Mouse (Mus musculus): ENCODE data around the gene Gm17949. TPM values are rescaled to one million over a fixed set of nuclear protein-coding genes. Genes with fewer than 3 reads are reported as not detected.

Gm17949 gene
- polyA plus RNA-seq, 1 experiment = 0.04 TPM

DNA sequence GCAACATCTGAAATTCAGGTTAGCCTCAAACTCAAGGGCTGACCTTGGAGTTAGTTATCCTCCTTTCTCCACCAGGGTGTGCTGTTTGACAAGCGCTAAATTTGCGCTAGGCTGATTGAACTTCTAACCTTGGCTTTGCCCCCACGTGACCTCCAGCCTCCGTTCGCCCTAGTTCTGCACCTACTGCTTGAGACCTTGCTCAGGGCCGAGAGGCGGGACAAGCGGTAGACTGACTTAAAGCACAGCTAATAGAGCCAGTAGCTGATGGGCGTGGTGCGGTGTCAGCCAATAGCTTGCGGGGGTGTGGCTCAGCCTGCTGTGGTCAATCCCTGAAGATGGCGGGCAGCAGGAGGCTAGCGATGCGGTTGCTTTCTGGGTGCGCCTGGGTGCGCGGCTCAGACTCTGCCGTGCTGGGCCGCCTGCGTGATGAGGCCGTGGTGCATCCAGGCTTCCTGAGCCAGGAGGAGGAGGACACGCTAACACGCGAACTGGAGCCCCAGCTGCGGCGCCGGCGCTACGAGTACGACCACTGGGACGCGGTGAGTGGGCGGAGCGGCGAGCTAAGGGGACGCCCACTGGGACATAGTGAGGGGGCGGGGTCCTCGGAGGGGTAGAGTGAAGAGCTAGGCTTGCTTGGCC lies 14.1 kb upstream of the Gm17949 start, which contains the start of gene Alkbh7:
Alkbh7 (plus strand) TSS at position 311 of the 639 bp plus-strand sequence.
- H3K79me2 ChIP-seq (ENCODE audit: control insufficient read depth, insufficient read depth) = no peaks in the 10 kb centered on the region
- H3ac ChIP-seq (ENCODE audit: control insufficient read depth, insufficient read length) = peak within 1 kb of the TSS; percentile 26
- TF ChIP-seq MYOG (IDR thresholded peaks at IDR 0.05; ENCODE audit: control insufficient read depth in 1 of 3, insufficient read depth in 1 of 3, insufficient read length in 2 of 3, low read depth in 2 of 3) (no peak), MYOD1 (IDR thresholded peaks at IDR 0.05; ENCODE audit: control insufficient read depth in 1 of 3, insufficient read length in 2 of 3, low read depth in 2 of 3) (peak in 1 of 3 experiments; percentile 12), MAX (IDR thresholded peaks at IDR 0.05; ENCODE audit: low read depth) (no peak), CEBPB (IDR thresholded peaks at IDR 0.05; ENCODE audit: insufficient read depth, poor library complexity, severe bottlenecking) (no peak), USF1 (IDR thresholded peaks at IDR 0.05; ENCODE audit: low read depth) (peak; percentile 99), TCF12 (IDR thresholded peaks at IDR 0.05; ENCODE audit: insufficient read depth, poor library complexity, severe bottlenecking) (no peak), REST (IDR thresholded peaks at IDR 0.05; ENCODE audit: insufficient read depth, insufficient read length) (no peak), TCF3 (IDR thresholded peaks at IDR 0.05; ENCODE audit: insufficient read length, low read depth) (no peak), SRF (IDR thresholded peaks at IDR 0.05; ENCODE audit: control insufficient read depth, insufficient read length, low read depth) (no peak), POLR2AphosphoS2 (IDR thresholded peaks at IDR 0.05; ENCODE audit: insufficient read length, low read depth) (peak; percentile 98), POLR2A (IDR thresholded peaks at IDR 0.05; ENCODE audit: insufficient read length, low read depth) (peak; percentile 77), E2F4 (IDR thresholded peaks at IDR 0.05; ENCODE audit: insufficient read depth) (no peak)
- H3K36me3 ChIP-seq (ENCODE audit: control insufficient read depth, insufficient read depth) = peaks cover 8% of the 10 kb centered on the region
- H3K4me3 ChIP-seq = peak within 1 kb of the TSS; percentile 36
- no peaks in the 10 kb centered on the region for H3K27me3 ChIP-seq (ENCODE audit: control insufficient read depth, insufficient read depth, insufficient read length)
- H3K4me2 ChIP-seq (ENCODE audit: low read depth) = peak within 1 kb of the TSS; percentile 86

DNA sequence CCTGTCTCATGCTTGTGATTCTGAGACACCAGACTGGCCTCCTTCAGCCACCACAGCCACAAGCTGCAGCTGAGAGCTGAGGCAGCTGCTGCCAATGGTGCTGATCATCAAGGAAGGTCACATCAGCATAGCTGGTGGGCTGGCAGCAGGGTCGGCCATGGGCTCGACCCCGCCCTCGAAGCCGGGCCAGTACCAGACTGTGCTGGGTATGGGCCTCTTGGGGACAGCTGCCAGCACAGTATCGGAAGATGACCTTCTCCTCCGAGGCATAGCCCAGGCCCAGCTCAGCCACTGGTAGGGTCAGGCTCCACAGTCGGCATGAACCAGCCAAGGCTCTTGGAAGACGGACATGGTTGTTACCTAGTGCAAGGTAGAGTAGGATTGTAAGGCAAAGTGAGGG lies 11.9 kb upstream of the Gm17949 start:
- Histone ChIP-seq H3K79me2 (ENCODE audit: control insufficient read depth, insufficient read depth) (no peaks in the 10 kb centered on the region), H3K27me3 (ENCODE audit: control insufficient read depth, insufficient read depth, insufficient read length) (no peaks in the 10 kb centered on the region), H3K36me3 (ENCODE audit: control insufficient read depth, insufficient read depth) (no peaks in the 10 kb centered on the region), H3K4me3 (no peak overlapping the region), H3ac (ENCODE audit: control insufficient read depth, insufficient read length) (no peak overlapping the region), H3K4me2 (ENCODE audit: low read depth) (no peak overlapping the region)
- TF ChIP-seq TCF12 (IDR thresholded peaks at IDR 0.05; ENCODE audit: insufficient read depth, poor library complexity, severe bottlenecking) (no peak), TCF3 (IDR thresholded peaks at IDR 0.05; ENCODE audit: insufficient read length, low read depth) (peak; percentile 33), USF1 (IDR thresholded peaks at IDR 0.05; ENCODE audit: low read depth) (no peak), MAX (IDR thresholded peaks at IDR 0.05; ENCODE audit: low read depth) (no peak), MYOD1 (IDR thresholded peaks at IDR 0.05; ENCODE audit: control insufficient read depth in 1 of 3, insufficient read length in 2 of 3, low read depth in 2 of 3) (peak in 2 of 3 experiments; percentile 58 to 81), CEBPB (IDR thresholded peaks at IDR 0.05; ENCODE audit: insufficient read depth, poor library complexity, severe bottlenecking) (no peak), MYOG (IDR thresholded peaks at IDR 0.05; ENCODE audit: control insufficient read depth in 1 of 3, insufficient read depth in 1 of 3, insufficient read length in 2 of 3, low read depth in 2 of 3) (peak in 2 of 3 experiments; percentile 61 to 90)

DNA sequence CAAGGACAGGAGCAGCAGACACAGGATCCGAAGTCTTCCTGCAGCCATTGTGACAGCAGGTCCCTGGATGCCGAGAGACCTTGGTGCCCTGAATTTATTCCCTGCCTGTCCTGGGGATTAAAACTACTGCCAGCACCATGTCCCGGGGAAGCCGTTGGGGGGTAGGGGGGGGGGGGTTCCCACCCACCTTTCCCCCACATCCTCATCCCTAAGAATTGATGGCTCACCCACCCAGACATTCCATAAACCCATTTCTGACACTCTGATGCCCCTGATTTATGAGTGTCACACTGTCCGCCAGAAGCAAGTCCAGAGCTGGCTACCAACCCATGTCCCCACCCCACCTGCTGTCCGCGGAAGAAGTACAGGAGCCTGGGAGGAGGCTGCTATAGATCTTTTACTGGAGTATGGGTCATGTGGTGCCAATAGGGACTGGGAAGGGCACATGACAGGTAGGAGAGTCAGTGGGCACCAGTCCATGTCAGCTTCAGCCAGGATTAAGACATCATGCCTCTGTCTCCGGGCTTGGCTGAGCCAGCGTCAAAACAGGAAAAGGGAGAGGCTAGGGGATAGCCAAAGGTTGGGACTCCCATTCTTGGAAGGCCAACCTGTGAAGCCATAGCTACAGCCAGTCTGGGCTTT lies 11.2 kb upstream of the Gm17949 start, which contains the start of gene Pspn:
Pspn (minus strand) TSS at position 51 of the 642 bp plus-strand sequence.
- Histone ChIP-seq H3K79me2 (ENCODE audit: control insufficient read depth, insufficient read depth) (no peaks in the 10 kb centered on the region), H3K4me3 (no peak within 1 kb of the TSS), H3ac (ENCODE audit: control insufficient read depth, insufficient read length) (no peak within 1 kb of the TSS), H3K27me3 (ENCODE audit: control insufficient read depth, insufficient read depth, insufficient read length) (no peaks in the 10 kb centered on the region), H3K36me3 (ENCODE audit: control insufficient read depth, insufficient read depth) (no peaks in the 10 kb centered on the region), H3K4me2 (ENCODE audit: low read depth) (no peak within 1 kb of the TSS)
- TF ChIP-seq E2F4 (IDR thresholded peaks at IDR 0.05; ENCODE audit: insufficient read depth) (no peak), USF1 (IDR thresholded peaks at IDR 0.05; ENCODE audit: low read depth) (peak; percentile 13), SRF (IDR thresholded peaks at IDR 0.05; ENCODE audit: control insufficient read depth, insufficient read length, low read depth) (no peak)

DNA sequence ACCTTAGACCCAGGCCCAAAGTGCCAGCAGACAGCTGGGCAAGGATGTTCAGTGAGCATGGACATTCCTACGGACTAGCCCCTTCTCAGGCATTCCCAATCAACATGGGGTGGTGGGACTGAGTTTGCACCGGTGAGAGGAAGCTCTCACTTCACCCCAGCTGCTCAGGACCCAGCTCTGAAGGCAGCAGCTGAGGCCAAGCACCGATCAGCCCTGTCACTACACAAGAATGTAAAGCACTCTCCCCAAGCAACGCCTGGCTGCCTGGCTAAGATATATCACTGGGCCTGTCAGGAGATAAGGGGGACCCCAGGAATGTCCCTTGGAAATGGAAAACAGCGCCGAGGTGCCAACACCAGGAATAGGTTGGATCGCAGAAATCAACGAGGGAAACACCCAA lies 10.0 kb upstream of the Gm17949 start:
- Histone ChIP-seq H3K4me3 (no peak overlapping the region), H3K4me2 (ENCODE audit: low read depth) (no peak overlapping the region), H3K79me2 (ENCODE audit: control insufficient read depth, insufficient read depth) (no peaks in the 10 kb centered on the region), H3K36me3 (ENCODE audit: control insufficient read depth, insufficient read depth) (peaks cover 5% of the 10 kb centered on the region), H3K27me3 (ENCODE audit: control insufficient read depth, insufficient read depth, insufficient read length) (no peaks in the 10 kb centered on the region), H3ac (ENCODE audit: control insufficient read depth, insufficient read length) (no peak overlapping the region)
- TF ChIP-seq CEBPB (IDR thresholded peaks at IDR 0.05; ENCODE audit: insufficient read depth, poor library complexity, severe bottlenecking) (no peak), E2F4 (IDR thresholded peaks at IDR 0.05; ENCODE audit: insufficient read depth) (no peak), POLR2AphosphoS2 (IDR thresholded peaks at IDR 0.05; ENCODE audit: insufficient read length, low read depth) (peak; percentile 52), TCF12 (IDR thresholded peaks at IDR 0.05; ENCODE audit: insufficient read depth, poor library complexity, severe bottlenecking) (peak; percentile 1), MYOG (IDR thresholded peaks at IDR 0.05; ENCODE audit: control insufficient read depth in 1 of 3, insufficient read depth in 1 of 3, insufficient read length in 2 of 3, low read depth in 2 of 3) (peak; percentile 62 to 97 (median 80)), MAX (IDR thresholded peaks at IDR 0.05; ENCODE audit: low read depth) (no peak), TCF3 (IDR thresholded peaks at IDR 0.05; ENCODE audit: insufficient read length, low read depth) (peak; percentile 60), REST (IDR thresholded peaks at IDR 0.05; ENCODE audit: insufficient read depth, insufficient read length) (no peak), POLR2A (IDR thresholded peaks at IDR 0.05; ENCODE audit: insufficient read length, low read depth) (no peak), MYOD1 (IDR thresholded peaks at IDR 0.05; ENCODE audit: control insufficient read depth in 1 of 3, insufficient read length in 2 of 3, low read depth in 2 of 3) (peak in 2 of 3 experiments; percentile 61 to 84), USF1 (IDR thresholded peaks at IDR 0.05; ENCODE audit: low read depth) (no peak), SRF (IDR thresholded peaks at IDR 0.05; ENCODE audit: control insufficient read depth, insufficient read length, low read depth) (no peak)
